Mouse (Mus musculus): Measurements from ENCODE around the gene Misp.

The Misp gene

GRCm38 (mm10) chr10:79794491-79794931 lies 26.3 kb upstream of the Misp start:
- DNase-seq (ENCODE audit: low read depth): no peak

- no peak for DNase-seq (ENCODE audit: low read depth)
These were observed 24.9 kb upstream of the Misp start for GRCm38 (mm10) chr10:79795905-79796304.

- peak; percentile 75 for DNase-seq (ENCODE audit: low read depth)
These were observed 23.5 kb upstream of the Misp start for GRCm38 (mm10) chr10:79797326-79797725.

- peak; percentile 99 for DNase-seq (ENCODE audit: low read depth)
These were observed 22.4 kb upstream of the Misp start for GRCm38 (mm10) chr10:79798289-79798928.

GRCm38 (mm10) chr10:79800508-79800907 lies 20.3 kb upstream of the Misp start:
- DNase-seq (ENCODE audit: low read depth): no peak

- no peak for DNase-seq (ENCODE audit: low read depth)
These were observed 19.0 kb upstream of the Misp start for GRCm38 (mm10) chr10:79801837-79802236.

GRCm38 (mm10) chr10:79802331-79802971 lies 18.3 kb upstream of the Misp start:
- peak; percentile 78 for DNase-seq (ENCODE audit: low read depth)

- no peak for DNase-seq (ENCODE audit: low read depth)
These were observed 17.0 kb upstream of the Misp start for GRCm38 (mm10) chr10:79803716-79804323.

GRCm38 (mm10) chr10:79805636-79806035 lies 15.2 kb upstream of the Misp start:
- DNase-seq (ENCODE audit: low read depth): no peak

GRCm38 (mm10) chr10:79806331-79806730 lies 14.5 kb upstream of the Misp start:
- no peak for DNase-seq (ENCODE audit: low read depth)

GRCm38 (mm10) chr10:79806972-79807371 lies 13.8 kb upstream of the Misp start:
- no peak for DNase-seq (ENCODE audit: low read depth)

GRCm38 (mm10) chr10:79807826-79808225 lies 13.0 kb upstream of the Misp start:
- DNase-seq (ENCODE audit: low read depth): no peak

GRCm38 (mm10) chr10:79808728-79809127 lies 12.1 kb upstream of the Misp start:
- no peak for DNase-seq (ENCODE audit: low read depth)

GRCm38 (mm10) chr10:79811736-79812637 lies 8.8 kb upstream of the Misp start:
- DNase-seq (ENCODE audit: low read depth): peak; percentile 73

GRCm38 (mm10) chr10:79814271-79814842 lies 6.4 kb upstream of the Misp start:
- DNase-seq (ENCODE audit: low read depth): no peak

- no peak for DNase-seq (ENCODE audit: low read depth)
These were observed 4.9 kb upstream of the Misp start for GRCm38 (mm10) chr10:79815671-79816494.

GRCm38 (mm10) chr10:79817111-79817510 lies 3.7 kb upstream of the Misp start:
- DNase-seq (ENCODE audit: low read depth): no peak

- no peak for DNase-seq (ENCODE audit: low read depth)
These were observed 2.6 kb upstream of the Misp start for GRCm38 (mm10) chr10:79818225-79818624.

- DNase-seq (ENCODE audit: low read depth): no peak
These were observed 1.2 kb upstream of the Misp start for GRCm38 (mm10) chr10:79819606-79820005.

GRCm38 (mm10) chr10:79820277-79820676 lies 512 bp upstream of the Misp start:
- DNase-seq (ENCODE audit: low read depth): no peak

- DNase-seq (ENCODE audit: low read depth): no peak
These were observed 942 bp downstream of the Misp start for GRCm38 (mm10) chr10:79821731-79822130.

All from 416B (cell line).